In genomic region chr11:78164924-78165760, GRCm38 (mm10) we compare ENCODE assay signal across 8 mouse cellular contexts. TPM values are rescaled to one million over a fixed set of nuclear protein-coding genes. Genes with fewer than 3 reads are reported as not detected.
DNase-seq lines count a peak whose midpoint lies in the region; ATAC-seq lines count a peak whose summit lies in the region.

Traf4 (minus strand) TSS chr11:78165589.

- H3K4me1 ChIP-seq in hindbrain, embryonic 16.5 days (ENCODE audit: control insufficient read depth, insufficient read depth, low read depth, low read length) = peaks cover 27% of the 10 kb centered on the region
- peaks cover 51% of the 10 kb centered on the region for H3K4me1 ChIP-seq in midbrain, embryonic 10.5 days

- intact Hi-C loops in left cerebral cortex, postnatal 4 days (cut with DNase I) = no loop called here

- H3K36me3 ChIP-seq in hindbrain, embryonic 16.5 days (ENCODE audit: control insufficient read depth, insufficient read depth, low read length) = peaks cover 10% of the 10 kb centered on the region; the same call in 1 of the 2 replicates
- H3K36me3 ChIP-seq in midbrain, embryonic 10.5 days = peaks cover 36% of the 10 kb centered on the region

- peak within 1 kb of the TSS; percentile 82 for H3K4me3 ChIP-seq in hindbrain, embryonic 16.5 days (ENCODE audit: low read length)
- H3K4me3 ChIP-seq in midbrain, embryonic 10.5 days = peak within 1 kb of the TSS; percentile 99

- H3K27ac ChIP-seq in hindbrain, embryonic 16.5 days (ENCODE audit: low read depth, low read length) = peak within 1 kb of the TSS; percentile 93
- H3K27ac ChIP-seq in midbrain, embryonic 10.5 days (replicated peaks) = peak within 1 kb of the TSS; percentile 99

- H3K9ac ChIP-seq in hindbrain, embryonic 16.5 days (ENCODE audit: low read depth, low read length) = peak within 1 kb of the TSS; percentile 97

- peak; percentile 51 for ATAC-seq in frontal cortex, adult (ENCODE audit: low TSS enrichment)
- ATAC-seq in hindbrain, embryonic 16.5 days = peak; percentile 84

- under 1% methylated on average over 61 of the region's 78 CpGs for WGBS in hindbrain, embryonic 16.5 days
- WGBS in midbrain, embryonic 10.5 days = 0% methylated on average over 78 of the region's 78 CpGs

- H3K4me2 ChIP-seq in hindbrain, embryonic 16.5 days (ENCODE audit: low read length) = peak within 1 kb of the TSS; percentile 86

- H3K27me3 ChIP-seq in hindbrain, embryonic 16.5 days (replicated peaks; ENCODE audit: control insufficient read depth, insufficient read depth, low read length) = no peaks in the 10 kb centered on the region
- H3K27me3 ChIP-seq in midbrain, embryonic 10.5 days (ENCODE audit: low read depth, poor library complexity, severe bottlenecking) = peaks cover 22% of the 10 kb centered on the region; the same call in 1 of the 2 replicates

- DNase-seq in frontal cortex, postnatal 25 days (ENCODE audit: low spot score in 2 of 2) = no peak
- peak; percentile 85 to 86 for DNase-seq in cerebellum, postnatal 14 days
- peak; percentile 62 to 75 for DNase-seq in gastrocnemius, adult 8-10 months (ENCODE audit: low spot score in 2 of 2)
- DNase-seq in left cerebral cortex, postnatal 4 days = peak; percentile 88
- peak; percentile 90 for DNase-seq in midbrain, embryonic 10.5 days (ENCODE audit: low spot score)
- DNase-seq in skeletal muscle tissue, adult 2 months (ENCODE audit: low read depth, low spot score) = peak; percentile 63

- no peaks in the 10 kb centered on the region for H3K9me3 ChIP-seq in hindbrain, embryonic 16.5 days (ENCODE audit: control insufficient read depth, low read length)
- no peaks in the 10 kb centered on the region for H3K9me3 ChIP-seq in midbrain, embryonic 10.5 days (replicated peaks)

RNA-seq across cellular contexts. Expression of gene Traf4, which starts in this region (rescaled TPM):
- 1 to 10 TPM; 2.9 to 3.5 (median 3.2) TPM for total RNA-seq in gastrocnemius, adult 8-10 months (2022)
- 80.1 and 97.4 TPM in 2 replicates for polyA plus RNA-seq in hindbrain, embryonic 16.5 days (2015; fragmentation: Nextera tagmentation; extraction: Ambion mirVana)
- total RNA-seq in left cerebral cortex, postnatal 4 days (2021) = 10 to 100 TPM; 74.4 to 79.6 TPM
- 96.3 and 109 TPM in 2 replicates for polyA plus RNA-seq in midbrain, embryonic 10.5 days (2016; fragmentation: Nextera tagmentation; extraction: Ambion mirVana)

Comparison
In these comparisons a context has a peak if more than half of its experiments do, and no peak if none do; other contexts are left out.
1. RNA of gene Traf4 (total RNA-seq): 74.4 to 79.6 TPM in left cerebral cortex, postnatal 4 days; 2.9 to 3.5 TPM in gastrocnemius, adult 8-10 months; every median in the first group is over 10 times any median in the second.
2. DNase-seq: peak in cerebellum, postnatal 14 days (2 of 2), gastrocnemius, adult 8-10 months (2 of 2), left cerebral cortex, postnatal 4 days (single experiment), midbrain, embryonic 10.5 days (single experiment) and skeletal muscle tissue, adult 2 months (single experiment); none in frontal cortex, postnatal 25 days (0 of 2).